Mouse (Mus musculus) CH12.LX (cell line): ENCODE data around the gene Ranbp6.

Experiments
- CTCF ChIP-seq, 2 experiments: IDR thresholded peaks in 1 of 2; conservative IDR thresholded peaks in 1 of 2; 2 replicates each; pipeline ENCODE4 v1.5.1; 2011 to 2012; ENCODE audit warnings: low read depth in 2 of 2, low read length in 2 of 2, improper control_type of control experiment in 1 of 2, inconsistent platforms in 1 of 2, mild to moderate bottlenecking in 1 of 2, moderate library complexity in 1 of 2
- ZMIZ1 ChIP-seq: IDR thresholded peaks from 2 replicates; pipeline ENCODE4 v1.6.1; 2012; ENCODE audit warnings: low read depth, mild to moderate bottlenecking, inconsistent platforms, low read length, improper control_type of control experiment
- ZNF384 ChIP-seq: IDR thresholded peaks from 2 replicates; pipeline ENCODE4 v1.6.1; 2012; ENCODE audit warnings: low read depth, low read length, improper control_type of control experiment, inconsistent platforms

GRCm38 (mm10) chr19:29797371-29797770 lies 15.4 kb downstream of the Ranbp6 start:
- TF ChIP-seq ZMIZ1 (no peak), CTCF (conservative IDR thresholded peaks at IDR 0.05 in 1 of 2, IDR thresholded peaks at IDR 0.05 in 1 of 2; ENCODE audit: low read depth in 2 of 2, low read length in 2 of 2) (no peak), ZNF384 (no peak)
